Mouse (Mus musculus) spleen, adult 2 months (tissue): ENCODE measurements around the gene Wnt1. TPM values are rescaled to one million over a fixed set of nuclear protein-coding genes. Genes with fewer than 3 reads are reported as not detected.
"Not testable (repeated sequence)": the region's sequence is repeated elsewhere in the genome, so short reads cannot be mapped to it uniquely, and the experiment has no call there.

Experiments
- DNase-seq, 2 experiments: peaks; one replicate each; pipeline versions ENCODE4 v3.0.0 to v3.0.0-alpha.2; 2012 to 2021; ENCODE audit warnings: low spot score in 2 of 2, low read depth in 1 of 2
- H3K27ac ChIP-seq: fragments of 200-500 bp; 2 replicates; pipeline ENCODE4 v1.5.1; 2012; ENCODE audit warnings: low read length, inconsistent platforms; ENCODE audit not compliant: insufficient read depth
- H3K27me3 ChIP-seq: fragments of 200-500 bp; 2 replicates; pipeline ENCODE4 v1.6.1; 2012; ENCODE audit warnings: mild to moderate bottlenecking, moderate library complexity, low read length, inconsistent platforms; ENCODE audit not compliant: control insufficient read depth, insufficient read depth
- H3K36me3 ChIP-seq: fragments of 200-500 bp; 2 replicates; pipeline ENCODE4 v1.6.1; 2012; ENCODE audit warnings: mild to moderate bottlenecking, low read length, inconsistent platforms; ENCODE audit not compliant: control insufficient read depth, insufficient read depth
- H3K4me1 ChIP-seq: fragments of 200-500 bp; 2 replicates; pipeline ENCODE4 v1.6.1; 2011; ENCODE audit warnings: inconsistent platforms; ENCODE audit not compliant: control insufficient read depth, insufficient read depth, insufficient read length
- H3K4me3 ChIP-seq: fragments of 200-500 bp; 2 replicates; pipeline ENCODE4 v1.5.1; 2011; ENCODE audit warnings: mild to moderate bottlenecking, inconsistent platforms; ENCODE audit not compliant: insufficient read depth, insufficient read length; ENCODE audit errors: extremely low read depth
- CTCF ChIP-seq: fragments of 200-500 bp; IDR thresholded peaks from 2 replicates; pipeline ENCODE4 v1.5.1; 2011; ENCODE audit warnings: mild to moderate bottlenecking, inconsistent platforms; ENCODE audit not compliant: insufficient read depth, insufficient read length, insufficient replicate concordance; ENCODE audit errors: extremely low read depth
- POLR2A ChIP-seq: fragments of 200-500 bp; IDR thresholded peaks from 2 replicates; pipeline ENCODE4 v1.6.1; 2011; ENCODE audit warnings: low read depth, low read length, inconsistent platforms
- WGBS: fragments of 180-500 bp; shearing (Covaris S2); methylation state at CpG from one replicate; pipeline ENCODE4 v1.1.7; 2018; 5-methylcytosine and 5-hydroxymethylcytosine counted together
- polyA plus RNA-seq: library from polyadenylated mRNA; depleted of rRNA; stranded (reverse); fragments of >200 nt; gene quantifications from 2 replicates; pipeline ENCODE4 v1.2.3, GENCODE M21; 2012; rRNA removed

The Wnt1 gene
- polyA plus RNA-seq, result not detected in 2 replicates

DNA sequence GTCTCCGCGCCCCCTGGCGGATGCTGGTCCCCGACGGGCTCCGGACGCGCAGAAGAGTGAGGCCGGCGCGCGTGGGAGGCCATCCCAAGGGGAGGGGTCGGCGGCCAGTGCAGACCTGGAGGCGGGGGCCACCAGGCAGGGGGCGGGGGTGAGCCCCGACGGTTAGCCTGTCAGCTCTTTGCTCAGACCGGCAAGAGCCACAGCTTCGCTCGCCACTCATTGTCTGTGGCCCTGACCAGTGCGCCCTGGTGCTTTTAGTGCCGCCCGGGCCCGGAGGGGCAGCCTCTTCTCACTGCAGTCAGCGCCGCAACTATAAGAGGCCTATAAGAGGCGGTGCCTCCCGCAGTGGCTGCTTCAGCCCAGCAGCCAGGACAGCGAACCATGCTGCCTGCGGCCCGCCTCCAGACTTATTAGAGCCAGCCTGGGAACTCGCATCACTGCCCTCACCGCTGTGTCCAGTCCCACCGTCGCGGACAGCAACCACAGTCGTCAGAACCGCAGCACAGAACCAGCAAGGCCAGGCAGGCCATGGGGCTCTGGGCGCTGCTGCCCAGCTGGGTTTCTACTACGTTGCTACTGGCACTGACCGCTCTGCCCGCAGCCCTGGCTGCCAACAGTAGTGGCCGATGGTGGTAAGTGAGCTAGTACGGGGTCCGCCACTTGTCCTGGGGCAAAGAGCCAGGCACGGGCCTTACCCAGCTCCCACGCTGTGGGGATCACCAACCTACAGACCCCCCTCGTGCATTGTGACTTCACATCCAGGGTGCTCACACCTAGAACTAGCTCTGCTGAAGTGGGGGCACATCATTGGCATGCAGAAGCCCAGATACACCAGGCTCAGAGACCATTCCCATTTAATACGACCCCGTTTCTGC lies at the start of gene Wnt1:
Gene Wnt1 (plus strand): TSS at position 197 of the 875 bp plus-strand sequence.
- no peak for TF ChIP-seq POLR2A
- TF ChIP-seq CTCF, result peak; percentile 48; the same call in 1 of the 2 replicates
- peaks cover 37% of the 10 kb centered on the region for H3K27me3 ChIP-seq
- 10% methylated on average over 51 of the region's 51 CpGs for WGBS

DNA sequence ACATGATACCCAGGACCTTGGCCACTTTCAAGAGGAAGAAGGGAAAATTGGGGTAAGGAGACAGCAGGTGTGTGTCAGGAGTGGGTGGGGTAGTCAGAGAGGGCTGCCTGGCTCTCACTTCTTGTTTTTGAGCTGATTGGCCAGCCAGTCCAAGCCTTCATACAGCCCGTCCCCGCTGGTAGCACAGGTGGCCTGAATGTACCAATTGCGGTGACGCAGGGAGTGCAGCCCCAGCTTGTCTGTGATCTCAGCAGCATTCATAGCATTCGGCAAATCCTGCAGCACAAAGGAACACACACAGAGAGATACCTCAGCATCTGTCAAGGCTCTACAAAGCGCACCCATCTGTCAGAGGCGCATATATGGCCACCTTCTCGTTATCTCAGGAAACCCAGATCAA lies 49.4 kb upstream of the Wnt1 start:
- Histone ChIP-seq H3K27me3 (no peaks in the 10 kb centered on the region), H3K27ac (no peak overlapping the region), H3K36me3 (peaks cover 15% of the 10 kb centered on the region), H3K4me1 (no peaks in the 10 kb centered on the region), H3K4me3 (no peak overlapping the region)
- 78% methylated on average over 8 of the region's 8 CpGs for WGBS
- DNase-seq, result peak in 1 of 2 experiments; percentile 12
- TF ChIP-seq POLR2A (no peak), CTCF (no peak)

More for the DNA sequence above, at the start of gene Wnt1:
- Histone ChIP-seq H3K4me3 (no peak within 1 kb of the TSS), H3K36me3 (no peaks in the 10 kb centered on the region), H3K4me1 (peaks cover 21% of the 10 kb centered on the region), H3K27ac (no peak within 1 kb of the TSS)
- peak in 1 of 2 experiments; percentile 52 for DNase-seq

DNA sequence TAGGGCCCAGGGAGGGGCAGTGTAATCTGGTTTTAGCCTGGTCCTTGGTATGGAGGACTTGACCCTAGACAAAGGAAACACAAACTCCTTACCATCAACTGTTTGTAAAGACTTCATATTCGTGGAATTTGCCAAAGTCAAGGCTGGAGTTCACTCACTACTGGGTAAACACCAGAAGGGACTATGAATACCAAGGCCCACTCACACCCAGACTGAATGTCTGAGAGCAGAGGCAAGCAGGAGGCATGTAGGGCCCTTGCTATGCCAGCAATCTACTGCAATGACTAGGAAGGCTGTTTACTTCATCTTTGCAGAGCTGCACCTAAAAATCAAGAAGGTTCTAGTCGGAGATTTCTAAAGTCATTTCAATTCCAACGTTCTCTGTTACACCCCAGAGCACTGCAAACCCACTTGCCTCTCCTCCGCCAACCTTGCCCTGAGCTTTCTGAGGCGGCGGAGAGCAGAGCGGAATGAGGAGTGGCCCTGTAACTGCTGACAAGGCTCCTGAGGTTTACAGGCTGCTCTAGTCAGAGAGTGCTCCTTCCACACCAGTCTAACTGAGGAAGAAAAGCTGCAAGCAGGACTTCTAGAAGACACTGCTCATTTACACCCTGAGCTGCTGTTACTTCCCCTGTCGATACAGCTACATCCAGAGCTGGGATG lies 46.8 kb upstream of the Wnt1 start:
- TF ChIP-seq POLR2A (no peak), CTCF (no peak)
- Histone ChIP-seq H3K4me1 (no peaks in the 10 kb centered on the region), H3K27me3 (no peaks in the 10 kb centered on the region), H3K4me3 (no peak overlapping the region), H3K36me3 (peaks cover 12% of the 10 kb centered on the region; the same call in 1 of the 2 replicates), H3K27ac (no peak overlapping the region)
- WGBS, result 90% methylated on average over 8 of the region's 8 CpGs
- no peak for DNase-seq

DNA sequence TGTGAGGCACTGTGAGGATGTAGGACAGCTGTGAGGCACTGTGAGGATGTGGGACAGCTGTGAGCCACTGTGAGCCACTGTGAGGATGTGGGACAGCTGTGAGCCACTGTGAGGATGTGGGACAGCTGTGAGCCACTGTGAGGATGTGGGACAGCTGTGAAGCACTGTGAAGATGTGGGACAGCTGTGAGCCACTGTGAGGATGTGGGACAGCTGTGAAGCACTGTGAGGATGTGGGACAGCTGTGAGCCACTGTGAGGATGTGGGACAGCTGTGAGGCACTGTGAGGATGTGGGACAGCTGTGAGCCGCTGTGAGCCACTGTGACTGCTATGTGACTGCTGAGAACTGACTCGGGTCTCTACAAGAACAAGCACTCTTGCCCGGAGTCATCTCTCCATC lies 45.8 kb upstream of the Wnt1 start:
- not testable (repeated sequence) for H3K27ac ChIP-seq, H3K36me3 ChIP-seq, H3K27me3 ChIP-seq, H3K4me1 ChIP-seq, DNase-seq, H3K4me3 ChIP-seq
- WGBS, result 85% methylated on average over 3 of the region's 3 CpGs

DNA sequence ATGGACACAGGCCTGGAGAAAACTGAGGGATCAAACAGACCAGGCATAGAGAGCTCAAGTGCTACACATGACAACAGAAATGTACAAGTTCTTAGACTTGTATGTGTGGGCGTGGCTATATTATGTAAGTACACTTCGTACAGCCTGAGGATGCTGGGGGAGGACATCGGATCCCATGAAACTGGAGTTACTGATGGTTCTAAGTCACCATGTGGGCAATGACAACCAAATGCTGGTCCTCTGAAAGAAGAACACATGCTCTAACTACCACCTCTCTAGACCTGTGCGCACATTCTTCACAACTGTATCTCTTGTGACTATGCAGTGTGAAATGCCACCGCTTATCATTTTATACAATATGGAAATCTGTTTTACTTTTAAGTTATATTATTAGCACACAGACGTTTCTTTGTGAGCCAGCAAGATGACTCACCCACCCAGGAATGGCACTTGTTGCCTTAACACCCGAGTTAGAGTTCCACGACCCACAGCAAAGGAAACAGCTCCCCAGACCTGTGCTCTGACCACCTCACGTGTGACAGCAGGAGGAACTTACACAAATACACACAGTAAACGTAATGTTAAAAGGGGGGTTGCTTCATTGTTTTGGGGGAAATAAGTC lies 43.2 kb upstream of the Wnt1 start:
- H3K27me3 ChIP-seq, result no peaks in the 10 kb centered on the region
- H3K4me1 ChIP-seq, result no peaks in the 10 kb centered on the region
- no peak overlapping the region for H3K4me3 ChIP-seq
- TF ChIP-seq POLR2A, result no peak
- TF ChIP-seq CTCF, result no peak
- peaks cover 1% of the 10 kb centered on the region; the same call in 1 of the 2 replicates for H3K36me3 ChIP-seq
- no peak overlapping the region for H3K27ac ChIP-seq
- no peak for DNase-seq
- WGBS, result 73% methylated on average over 10 of the region's 10 CpGs

DNA sequence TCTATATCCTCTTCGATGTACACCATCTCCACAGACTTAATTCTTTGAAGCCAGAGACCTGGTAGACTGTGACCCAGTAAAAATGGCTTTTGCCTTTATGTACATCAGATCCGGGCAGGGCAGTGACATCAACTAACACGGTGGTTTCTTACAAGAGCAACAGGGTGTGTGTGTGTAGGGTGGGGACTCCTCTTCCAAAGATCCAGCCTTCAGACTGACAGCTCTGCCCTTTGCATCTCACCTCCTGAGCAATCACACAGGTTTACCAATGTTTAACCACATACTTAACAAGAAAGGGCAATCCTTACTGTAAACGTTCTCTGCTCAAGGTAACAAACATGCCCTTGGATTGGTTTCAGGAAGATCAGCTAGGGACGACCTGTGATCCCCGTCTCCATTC lies 42.4 kb upstream of the Wnt1 start:
- no peak overlapping the region for H3K27ac ChIP-seq
- peaks cover 1% of the 10 kb centered on the region; the same call in 1 of the 2 replicates for H3K36me3 ChIP-seq
- DNase-seq, result no peak
- WGBS, result 82% methylated on average over 6 of the region's 6 CpGs
- no peaks in the 10 kb centered on the region for H3K4me1 ChIP-seq
- TF ChIP-seq CTCF (no peak), POLR2A (no peak)
- no peaks in the 10 kb centered on the region for H3K27me3 ChIP-seq
- H3K4me3 ChIP-seq, result no peak overlapping the region
